Mouse (Mus musculus) liver, embryonic 11.5 days (tissue): Measurements from ENCODE around the gene Zfp383. TPM values are rescaled to one million over a fixed set of nuclear protein-coding genes. Genes with fewer than 3 reads are reported as not detected.
"Not testable (repeated sequence)": the region's sequence is repeated elsewhere in the genome, so short reads cannot be mapped to it uniquely, and the experiment has no call there.

Experiments used
- ATAC-seq: fragments of 200-750 bp; cut with Nextera tagmentation; replicated peaks from 2 replicates; pipeline ENCODE4 v1.8.0; 2017; ENCODE audit warnings: moderate number of reproducible peaks, mild to moderate bottlenecking, moderate TSS enrichment, moderate library complexity; ENCODE audit not compliant: low FRiP score
- DNase-seq: peaks from one replicate; pipeline ENCODE4 v3.0.0-alpha.2; 2017; ENCODE audit warnings: low spot score
- H3K27ac ChIP-seq: fragments of 300-500 bp; sonication (generic); 2 replicates; pipeline ENCODE4 v1.5.1; 2014; ENCODE audit warnings: mild to moderate bottlenecking, low read depth, low read length, control low read depth
- H3K27me3 ChIP-seq: fragments of 300-500 bp; sonication (generic); replicated peaks from 2 replicates; pipeline ENCODE4 v1.6.1; 2014; ENCODE audit warnings: low read length, mixed read lengths; ENCODE audit not compliant: control insufficient read depth, insufficient read depth
- H3K36me3 ChIP-seq: fragments of 300-500 bp; sonication (generic); 2 replicates; pipeline ENCODE4 v1.6.1; 2014; ENCODE audit warnings: mild to moderate bottlenecking, low read length, moderate library complexity, mixed read lengths; ENCODE audit not compliant: control insufficient read depth, insufficient read depth
- H3K4me1 ChIP-seq: fragments of 300-500 bp; sonication (generic); replicated peaks from 2 replicates; pipeline ENCODE4 v1.6.1; 2014; ENCODE audit warnings: low read length, mixed read lengths; ENCODE audit not compliant: control insufficient read depth, insufficient read depth
- H3K4me2 ChIP-seq: fragments of 300-500 bp; sonication (generic); 2 replicates; pipeline ENCODE4 v1.6.1; 2014; ENCODE audit warnings: mild to moderate bottlenecking, control low read depth, moderate library complexity
- H3K4me3 ChIP-seq: fragments of 300-500 bp; sonication (generic); 2 replicates; pipeline ENCODE4 v1.5.1; 2014; ENCODE audit warnings: low read depth, low read length, control low read depth
- H3K9ac ChIP-seq: fragments of 300-500 bp; sonication (generic); 2 replicates; pipeline ENCODE4 v1.6.1; 2014; ENCODE audit warnings: low read depth, low read length, control low read depth
- H3K9me3 ChIP-seq: fragments of 300-500 bp; sonication (generic); 2 replicates; pipeline ENCODE4 v1.6.1; 2016; ENCODE audit warnings: low read length, inconsistent platforms, mixed read lengths; ENCODE audit not compliant: control insufficient read depth
- WGBS: fragments of 180-500 bp; shearing (Covaris S2); extraction: QIAGEN DNeasy Blood & Tissue Kit; methylation state at CpG from one replicate; pipeline ENCODE4 v1.1.7; 2014; 5-methylcytosine and 5-hydroxymethylcytosine counted together
- polyA plus RNA-seq: library from polyadenylated mRNA; unstranded; fragments of >200 nt; fragmentation: Nextera tagmentation; extraction: Ambion mirVana; gene quantifications from 2 replicates; pipeline ENCODE4 v1.2.1, GENCODE M21; 2014

Gene Zfp383
- polyA plus RNA-seq, result 2.2 and 2.3 TPM in 2 replicates

DNA sequence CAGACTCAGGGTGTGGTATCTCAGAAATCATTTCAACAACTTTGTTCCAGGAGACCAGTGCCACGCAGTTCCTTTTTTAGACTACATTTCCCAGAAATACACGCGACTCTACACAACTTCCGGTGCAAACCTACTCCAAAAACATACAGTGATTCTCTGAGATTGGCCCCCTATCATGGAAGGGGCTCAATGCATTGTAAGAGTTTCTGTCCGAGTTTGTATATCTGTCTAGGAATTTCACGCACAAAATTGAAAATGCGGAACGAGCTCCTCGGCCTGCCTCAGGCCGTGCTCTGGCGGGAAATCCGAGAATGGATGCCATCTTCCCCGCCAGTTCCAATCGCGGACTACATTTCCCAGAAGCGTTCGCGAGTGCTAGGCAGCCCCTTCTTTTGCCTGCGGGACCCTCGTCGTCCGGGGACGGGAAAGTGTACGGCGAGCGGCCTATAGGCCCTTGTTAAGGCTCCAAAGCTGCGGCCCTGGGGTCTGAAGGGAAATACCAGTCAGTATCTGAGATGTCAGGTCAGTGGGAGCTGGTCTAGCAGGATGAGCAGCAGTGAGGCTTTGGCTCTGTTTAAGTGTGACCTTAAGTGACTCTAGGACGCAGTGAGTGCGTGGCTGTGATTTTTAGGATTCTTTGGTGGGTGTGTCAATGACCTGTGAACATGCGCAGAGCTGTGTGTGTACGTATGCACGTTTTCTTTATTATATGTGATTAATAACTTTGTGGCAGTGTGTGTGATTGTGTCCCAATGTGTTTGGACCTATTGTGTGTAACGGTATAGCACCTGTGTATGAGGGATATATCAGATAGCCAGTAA, at the start of gene Zfp383:
Gene Zfp383 (plus strand): TSS at position 94 of the 821 bp plus-strand sequence.
- Histone ChIP-seq H3K9ac (peak within 1 kb of the TSS; percentile 64), H3K4me3 (peak within 1 kb of the TSS; percentile 67), H3K4me2 (peak within 1 kb of the TSS; percentile 73), H3K36me3 (peaks cover 11% of the 10 kb centered on the region; the same call in 1 of the 2 replicates), H3K27me3 (no peaks in the 10 kb centered on the region), H3K27ac (peak within 1 kb of the TSS; percentile 47), H3K4me1 (peaks cover 3% of the 10 kb centered on the region; the same call in 1 of the 2 replicates), H3K9me3 (no peaks in the 10 kb centered on the region)
- peak; percentile 76 for ATAC-seq
- peak; percentile 89 for DNase-seq
- 1% methylated on average over 33 of the region's 33 CpGs for WGBS

DNA sequence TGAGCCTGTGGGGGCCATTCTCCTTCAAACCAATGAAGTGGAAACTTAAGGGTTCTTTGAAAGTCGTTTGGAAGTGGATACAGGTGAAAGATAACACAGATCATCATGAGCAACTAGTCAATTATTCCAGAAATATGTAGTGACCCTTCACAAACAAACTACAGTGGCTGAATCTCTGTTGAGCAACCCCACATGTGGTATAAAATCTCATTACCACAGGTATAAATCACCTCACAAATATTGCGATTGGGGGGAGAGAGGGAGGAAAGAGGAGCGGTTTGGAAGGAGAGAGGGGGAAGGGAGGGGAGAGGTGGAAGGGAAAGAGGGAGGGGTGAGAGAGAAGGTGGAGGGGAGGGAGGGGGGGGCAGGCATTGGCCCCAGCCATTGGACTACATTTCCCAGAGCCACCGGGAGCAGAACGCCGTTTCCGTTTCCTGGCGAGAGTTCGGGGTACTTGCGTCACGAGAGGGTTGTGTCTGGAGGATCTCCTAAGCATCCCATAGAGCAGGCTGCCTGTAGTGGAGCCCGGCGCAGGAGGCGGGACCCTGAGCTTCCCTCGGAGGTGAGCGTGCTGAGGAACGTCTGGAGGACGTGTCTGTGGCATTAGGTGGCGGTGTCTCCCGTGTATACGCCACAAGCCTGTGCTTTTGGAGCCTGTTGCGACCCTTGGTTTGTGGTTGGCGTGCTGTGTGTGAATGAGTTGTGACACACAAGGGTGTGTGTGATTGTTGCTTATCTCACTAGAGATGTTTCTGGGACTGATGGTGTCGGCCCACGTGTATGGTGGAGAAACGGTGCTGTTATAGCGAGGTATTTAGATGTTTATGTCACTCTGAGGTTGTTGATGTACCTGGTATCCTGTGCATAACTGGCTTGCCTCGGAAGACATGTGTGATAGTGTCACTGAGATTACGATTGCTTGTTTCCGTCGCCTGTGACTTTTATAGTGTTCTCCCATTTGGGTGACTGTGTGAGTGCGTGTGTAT, 48.2 kb upstream of the Zfp383 start, which contains the start of gene Zfp420:
Gene Zfp420 (plus strand): TSS at position 448 of the 986 bp plus-strand sequence.
- Histone ChIP-seq H3K4me2 (peak within 1 kb of the TSS; percentile 69), H3K27me3 (no peaks in the 10 kb centered on the region), H3K9me3 (no peaks in the 10 kb centered on the region), H3K4me1 (peaks cover 4% of the 10 kb centered on the region), H3K36me3 (peaks cover 3% of the 10 kb centered on the region; the same call in 1 of the 2 replicates), H3K9ac (peak within 1 kb of the TSS; percentile 44), H3K27ac (no peak within 1 kb of the TSS), H3K4me3 (peak within 1 kb of the TSS; percentile 69)
- WGBS, result 5% methylated on average over 32 of the region's 32 CpGs
- ATAC-seq (peak; percentile 97), DNase-seq (peak; percentile 80)

DNA sequence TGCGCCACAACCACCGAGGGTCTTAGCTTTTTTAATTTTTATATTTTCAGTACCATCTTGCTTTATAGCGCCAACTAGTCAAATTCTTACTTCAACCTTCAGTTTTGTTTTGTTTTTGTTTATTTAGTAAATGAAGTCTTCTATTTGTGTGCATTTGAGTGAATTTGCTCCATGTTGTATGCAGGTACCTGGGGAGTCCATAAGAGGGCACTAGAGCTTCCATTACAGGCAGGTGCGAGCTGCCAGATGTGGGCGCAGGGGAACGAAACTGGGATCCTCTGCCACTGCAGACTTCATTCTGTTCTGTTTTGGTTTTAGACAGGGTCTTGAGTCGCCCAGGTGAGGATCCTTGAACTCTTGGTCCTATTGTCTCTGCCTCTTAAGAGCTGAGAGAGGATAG, 46.4 kb upstream of the Zfp383 start:
- Histone ChIP-seq H3K4me1 (peaks cover 4% of the 10 kb centered on the region), H3K27ac (no peak overlapping the region), H3K9me3 (no peaks in the 10 kb centered on the region), H3K27me3 (no peaks in the 10 kb centered on the region), H3K9ac (no peak overlapping the region), H3K4me2 (no peak overlapping the region), H3K4me3 (no peak overlapping the region), H3K36me3 (peaks cover 3% of the 10 kb centered on the region; the same call in 1 of the 2 replicates)
- no peak for ATAC-seq
- WGBS, result 89% methylated on average over 7 of the region's 7 CpGs
- no peak for DNase-seq

DNA sequence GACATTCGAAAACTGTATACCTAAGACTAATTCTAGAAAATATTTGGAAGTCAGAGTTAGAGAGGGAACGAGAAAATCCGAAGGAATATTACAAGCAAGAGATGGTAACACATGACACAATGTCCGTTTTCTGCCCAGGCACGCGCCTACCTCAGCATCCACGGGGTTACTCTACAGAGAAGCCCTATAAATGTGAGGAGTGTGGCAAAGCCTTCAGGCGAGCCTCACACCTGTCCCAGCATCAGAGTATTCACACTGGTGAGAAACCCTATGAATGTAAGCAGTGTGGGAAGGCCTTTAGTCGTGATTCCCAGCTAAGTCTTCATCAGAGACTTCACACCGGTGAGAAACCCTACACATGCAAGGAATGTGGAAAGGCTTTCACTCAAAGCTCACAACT, 33.8 kb upstream of the Zfp383 start:
- ATAC-seq (no peak), DNase-seq (no peak)
- WGBS, result 87% methylated on average over 10 of the region's 10 CpGs
- Histone ChIP-seq H3K27ac (no peak overlapping the region), H3K27me3 (no peaks in the 10 kb centered on the region), H3K36me3 (peaks cover 17% of the 10 kb centered on the region), H3K9ac (no peak overlapping the region), H3K4me3 (no peak overlapping the region), H3K4me2 (no peak overlapping the region), H3K4me1 (no peaks in the 10 kb centered on the region), H3K9me3 (peaks cover 27% of the 10 kb centered on the region)

DNA sequence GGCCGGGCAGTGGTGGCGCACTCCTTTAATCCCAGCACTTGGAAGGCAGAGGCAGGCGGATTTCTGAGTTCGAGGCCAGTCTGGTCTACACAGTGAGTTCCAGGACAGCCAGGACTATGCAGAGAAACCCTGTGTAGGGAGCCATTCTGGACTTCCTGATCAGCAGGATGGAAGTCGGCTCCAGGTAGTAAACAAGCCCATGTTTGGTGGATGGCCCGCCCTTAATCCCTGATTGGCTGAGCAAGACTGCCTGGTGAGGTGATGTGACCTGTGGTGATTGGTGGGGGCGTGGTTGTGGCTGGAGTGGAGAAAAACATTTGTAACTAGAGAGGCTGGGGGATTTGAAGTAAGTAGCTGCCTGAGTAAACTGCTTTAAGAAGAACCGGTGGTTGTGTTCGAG, 30.5 kb upstream of the Zfp383 start:
- whole genome bisulfite sequencing, result 94% methylated on average over 9 of the region's 9 CpGs
- not testable (repeated sequence) for ATAC-seq, H3K27ac ChIP-seq, H3K4me3 ChIP-seq, H3K4me2 ChIP-seq, H3K9ac ChIP-seq, DNase-seq, H3K27me3 ChIP-seq, H3K4me1 ChIP-seq
- peaks cover 27% of the 10 kb centered on the region for H3K9me3 ChIP-seq
- H3K36me3 ChIP-seq, result peaks cover 17% of the 10 kb centered on the region

DNA sequence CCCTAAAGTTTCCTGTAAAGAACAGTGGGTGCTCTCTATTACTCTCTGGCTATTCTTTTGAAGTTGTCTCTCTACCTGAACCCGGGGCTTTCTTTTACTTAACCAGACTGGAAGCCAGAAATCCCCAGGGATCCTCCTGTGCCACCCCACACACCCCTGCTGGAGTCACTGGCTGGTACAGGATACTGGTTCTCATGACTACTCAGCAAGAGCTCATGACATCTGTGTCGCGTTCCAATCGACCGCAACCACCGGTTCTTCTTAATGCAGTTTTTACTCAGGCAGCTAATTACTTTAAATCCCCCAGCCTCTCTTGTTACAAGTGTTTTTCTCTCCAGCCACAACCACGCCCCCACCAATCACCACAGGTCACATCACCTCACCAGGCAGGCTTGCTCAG, 28.0 kb upstream of the Zfp383 start:
- H3K27me3 ChIP-seq, result no peaks in the 10 kb centered on the region
- H3K9me3 ChIP-seq, result peaks cover 26% of the 10 kb centered on the region
- no peak overlapping the region for H3K4me2 ChIP-seq
- no peak overlapping the region for H3K27ac ChIP-seq
- H3K9ac ChIP-seq, result no peak overlapping the region
- ATAC-seq (no peak), DNase-seq (no peak)
- H3K4me1 ChIP-seq, result no peaks in the 10 kb centered on the region
- 63% methylated on average over 7 of the region's 7 CpGs for WGBS
- no peak overlapping the region for H3K4me3 ChIP-seq
- peaks cover 8% of the 10 kb centered on the region for H3K36me3 ChIP-seq

DNA sequence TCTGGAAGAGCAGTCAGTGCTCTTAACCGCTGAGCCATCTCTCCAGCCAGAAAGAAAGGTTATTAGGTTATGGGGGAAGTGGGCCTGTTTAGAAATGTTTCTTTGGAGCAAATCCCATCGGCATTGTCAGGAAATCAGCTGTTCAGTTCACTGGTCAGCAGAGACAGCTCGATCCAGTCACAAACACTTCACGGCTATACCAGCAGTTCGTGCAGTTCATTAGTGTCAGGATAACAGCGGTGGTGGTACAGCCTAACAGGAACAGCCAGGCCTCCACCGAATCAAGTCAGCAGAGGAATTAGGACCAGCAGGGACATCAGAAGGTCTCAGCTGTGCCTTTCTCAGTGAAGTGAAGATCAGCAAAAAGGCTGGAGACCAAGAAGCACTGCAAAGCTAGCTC, 27.1 kb upstream of the Zfp383 start:
- no peak overlapping the region for H3K9ac ChIP-seq
- ATAC-seq, result no peak
- DNase-seq, result no peak
- 82% methylated on average over 7 of the region's 7 CpGs for WGBS
- no peak overlapping the region for H3K27ac ChIP-seq
- no peaks in the 10 kb centered on the region for H3K27me3 ChIP-seq
- no peak overlapping the region for H3K4me2 ChIP-seq
- H3K9me3 ChIP-seq, result peaks cover 22% of the 10 kb centered on the region
- no peaks in the 10 kb centered on the region for H3K4me1 ChIP-seq
- H3K36me3 ChIP-seq, result no peaks in the 10 kb centered on the region; the same call in 1 of the 2 replicates
- H3K4me3 ChIP-seq, result no peak overlapping the region

DNA sequence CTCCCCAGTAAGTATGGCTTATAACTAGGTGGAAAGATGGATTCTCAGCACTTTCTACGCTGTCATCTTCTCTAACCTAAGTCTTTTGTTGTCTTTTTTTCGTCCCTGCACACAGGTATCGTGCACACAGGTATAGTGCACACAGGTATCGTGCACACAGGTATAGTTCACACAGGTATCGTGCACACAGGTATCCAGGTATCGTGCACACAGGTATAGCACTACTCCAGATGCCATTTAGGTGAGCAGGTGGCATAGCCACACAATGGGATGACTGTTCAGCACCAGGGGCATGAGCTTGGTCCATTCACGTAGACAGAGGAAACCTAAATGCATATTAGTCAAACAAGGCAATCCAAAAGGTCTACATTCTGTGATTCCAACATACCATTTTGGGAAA, 17.5 kb upstream of the Zfp383 start:
- H3K27ac ChIP-seq, result no peak overlapping the region
- no peak overlapping the region for H3K4me2 ChIP-seq
- H3K9me3 ChIP-seq, result peaks cover 30% of the 10 kb centered on the region
- H3K4me3 ChIP-seq, result no peak overlapping the region
- ATAC-seq, result no peak
- H3K9ac ChIP-seq, result no peak overlapping the region
- no peaks in the 10 kb centered on the region for H3K27me3 ChIP-seq
- H3K36me3 ChIP-seq, result peaks cover 27% of the 10 kb centered on the region
- no peaks in the 10 kb centered on the region for H3K4me1 ChIP-seq
- no peak for DNase-seq
- 88% methylated on average over 7 of the region's 7 CpGs for WGBS
